Mouse (Mus musculus): ENCODE results near the gene Gm12394. TPM values are rescaled to one million over a fixed set of nuclear protein-coding genes. Genes with fewer than 3 reads are reported as not detected.
"Not testable (repeated sequence)": the region's sequence is repeated elsewhere in the genome, so short reads cannot be mapped to it uniquely, and the experiment has no call there.

The Gm12394 gene
- polyA plus RNA-seq, 2 experiments = 0.01 to 0.05 TPM

- Histone ChIP-seq H3K4me1 (replicated peaks; ENCODE audit: control insufficient read depth in 2 of 2, insufficient read depth in 2 of 2, low read length in 1 of 2) (peaks cover 49 to 63% of the 10 kb centered on the region in 2 experiments), H3K27ac (peak overlapping the region; percentile 92), H3K4me3 (ENCODE audit: insufficient read depth in 1 of 2, low read depth in 2 of 2, low read length in 2 of 2) (no peak overlapping the region), H3K9ac (replicated peaks) (peak overlapping the region; percentile 48), H3K4me2 (ENCODE audit: low read depth) (peak overlapping the region; percentile 45), H3K36me3 (replicated peaks; ENCODE audit: control insufficient read depth, insufficient read depth, low read depth) (no peaks in the 10 kb centered on the region), H3K27me3 (ENCODE audit: control insufficient read depth, insufficient read depth, low read length) (no peaks in the 10 kb centered on the region), H3K9me3 (ENCODE audit: control insufficient read depth, low read length) (no peaks in the 10 kb centered on the region)
- TF ChIP-seq EP300 (IDR thresholded peaks at IDR 0.05; ENCODE audit: low read depth) = no peak
- no peak for TF ChIP-seq CTCF (IDR thresholded peaks at IDR 0.05; ENCODE audit: low read depth)
- WGBS (ENCODE audit: insufficient replicate concordance) = 71% methylated on average over 5 of the region's 5 CpGs
- DNase-seq (ENCODE audit: low read depth in 3 of 3, low spot score in 3 of 3) = no peak
- no peak for ATAC-seq (ENCODE audit: insufficient read depth)
Observed at GRCm38 (mm10) chr4:42868193-42868592, 11.6 kb upstream of the Gm12394 start.

DNA sequence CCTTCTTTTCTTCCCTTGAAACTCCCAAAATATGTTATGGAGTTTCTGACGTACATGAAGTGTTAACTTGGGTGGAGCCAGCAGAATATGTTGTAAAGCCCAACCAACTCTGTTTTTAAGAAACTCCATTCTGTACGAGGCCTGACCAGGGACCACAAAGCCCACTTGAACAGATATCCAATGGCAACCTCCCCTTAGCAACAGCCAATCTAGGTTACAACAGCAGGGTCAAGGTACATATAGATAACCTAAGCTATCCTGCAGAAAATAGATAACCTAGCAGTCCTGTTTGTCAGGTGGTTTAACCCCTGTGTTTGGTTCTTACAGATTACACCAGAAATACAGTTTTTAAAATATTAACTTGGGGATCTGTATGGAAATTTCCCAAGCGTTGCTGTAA is 10.8 kb upstream of the Gm12394 start:
- DNase-seq (ENCODE audit: low read depth in 3 of 3, low spot score in 3 of 3) (peak; percentile 82 to 85 (median 82)), ATAC-seq (ENCODE audit: insufficient read depth) (peak; percentile 90)
- H3K36me3 ChIP-seq (replicated peaks; ENCODE audit: control insufficient read depth, insufficient read depth, low read depth) = no peaks in the 10 kb centered on the region
- peak overlapping the region; percentile 92 for H3K27ac ChIP-seq
- H3K27me3 ChIP-seq (ENCODE audit: control insufficient read depth, insufficient read depth, low read length) = no peaks in the 10 kb centered on the region
- H3K9me3 ChIP-seq (ENCODE audit: control insufficient read depth, low read length) = no peaks in the 10 kb centered on the region
- 15% methylated on average over 3 of the region's 3 CpGs for WGBS (ENCODE audit: insufficient replicate concordance)
- peak; percentile 100 for TF ChIP-seq EP300 (IDR thresholded peaks at IDR 0.05; ENCODE audit: low read depth)
- no peak for TF ChIP-seq CTCF (IDR thresholded peaks at IDR 0.05; ENCODE audit: low read depth)
- H3K9ac ChIP-seq (replicated peaks) = peak overlapping the region; percentile 48
- H3K4me3 ChIP-seq (ENCODE audit: insufficient read depth in 1 of 2, low read depth in 2 of 2, low read length in 2 of 2) = no peak overlapping the region
- peak overlapping the region; percentile 45 for H3K4me2 ChIP-seq (ENCODE audit: low read depth)
- peaks cover 51 to 68% of the 10 kb centered on the region in 2 experiments for H3K4me1 ChIP-seq (replicated peaks; ENCODE audit: control insufficient read depth in 2 of 2, insufficient read depth in 2 of 2, low read length in 1 of 2)

GRCm38 (mm10) chr4:42863487-42863886 is 6.9 kb upstream of the Gm12394 start:
- TF ChIP-seq EP300 (IDR thresholded peaks at IDR 0.05; ENCODE audit: low read depth) = peak; percentile 45; the same call in 1 of the 2 replicates
- Histone ChIP-seq H3K4me3 (ENCODE audit: insufficient read depth in 1 of 2, low read depth in 2 of 2, low read length in 2 of 2) (peak overlapping the region; percentile 34 to 50; a peak in 3 of 4 replicates), H3K9ac (replicated peaks) (peak overlapping the region; percentile 59), H3K4me1 (replicated peaks; ENCODE audit: control insufficient read depth in 2 of 2, insufficient read depth in 2 of 2, low read length in 1 of 2) (peaks cover 44 to 63% of the 10 kb centered on the region in 2 experiments), H3K27ac (peak overlapping the region; percentile 83), H3K4me2 (ENCODE audit: low read depth) (peak overlapping the region; percentile 59)
- not testable (repeated sequence) for H3K9me3 ChIP-seq (ENCODE audit: control insufficient read depth, low read length); DNase-seq (ENCODE audit: low read depth in 3 of 3, low spot score in 3 of 3); H3K36me3 ChIP-seq (replicated peaks; ENCODE audit: control insufficient read depth, insufficient read depth, low read depth); H3K27me3 ChIP-seq (ENCODE audit: control insufficient read depth, insufficient read depth, low read length)
- peak; percentile 72 for ATAC-seq (ENCODE audit: insufficient read depth)
- WGBS (ENCODE audit: insufficient replicate concordance) = 44% methylated on average over 5 of the region's 5 CpGs

DNA sequence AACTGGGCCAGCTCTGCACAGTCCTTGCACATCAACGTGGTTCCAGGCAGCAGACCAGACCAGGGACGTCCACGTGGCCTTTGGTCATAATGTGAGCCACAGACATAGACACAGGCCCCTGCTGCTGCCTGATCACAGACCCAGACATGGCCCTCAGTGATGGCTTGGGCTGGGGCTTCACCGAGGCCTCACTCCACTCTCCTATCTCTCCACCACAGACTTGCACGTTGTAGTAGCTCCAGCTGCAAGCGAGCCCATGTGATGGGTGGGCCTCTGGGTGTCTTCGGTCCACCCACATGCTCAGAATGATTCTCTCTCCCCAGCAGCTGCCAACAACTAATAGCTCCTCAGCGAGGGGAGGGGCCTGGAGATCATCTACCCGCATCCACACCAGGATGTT is 3.9 kb upstream of the Gm12394 start:
- H3K9me3 ChIP-seq (ENCODE audit: control insufficient read depth, low read length); H3K36me3 ChIP-seq (replicated peaks; ENCODE audit: control insufficient read depth, insufficient read depth, low read depth); H3K4me3 ChIP-seq (ENCODE audit: insufficient read depth in 1 of 2, low read depth in 2 of 2, low read length in 2 of 2); H3K27me3 ChIP-seq (ENCODE audit: control insufficient read depth, insufficient read depth, low read length): not testable (repeated sequence)
- DNase-seq (ENCODE audit: low read depth in 3 of 3, low spot score in 3 of 3) (peak; percentile 90 to 92 (median 91)), ATAC-seq (ENCODE audit: insufficient read depth) (peak; percentile 100)
- WGBS (ENCODE audit: insufficient replicate concordance) = 11% methylated on average over 9 of the region's 9 CpGs
- Histone ChIP-seq H3K27ac (peak overlapping the region; percentile 97), H3K9ac (replicated peaks) (peak overlapping the region; percentile 74), H3K4me2 (ENCODE audit: low read depth) (peak overlapping the region; percentile 60), H3K4me1 (replicated peaks; ENCODE audit: control insufficient read depth in 2 of 2, insufficient read depth in 2 of 2, low read length in 1 of 2) (peaks cover 18 to 37% of the 10 kb centered on the region in 2 experiments)
- peak; percentile 92 for TF ChIP-seq EP300 (IDR thresholded peaks at IDR 0.05; ENCODE audit: low read depth)

DNA sequence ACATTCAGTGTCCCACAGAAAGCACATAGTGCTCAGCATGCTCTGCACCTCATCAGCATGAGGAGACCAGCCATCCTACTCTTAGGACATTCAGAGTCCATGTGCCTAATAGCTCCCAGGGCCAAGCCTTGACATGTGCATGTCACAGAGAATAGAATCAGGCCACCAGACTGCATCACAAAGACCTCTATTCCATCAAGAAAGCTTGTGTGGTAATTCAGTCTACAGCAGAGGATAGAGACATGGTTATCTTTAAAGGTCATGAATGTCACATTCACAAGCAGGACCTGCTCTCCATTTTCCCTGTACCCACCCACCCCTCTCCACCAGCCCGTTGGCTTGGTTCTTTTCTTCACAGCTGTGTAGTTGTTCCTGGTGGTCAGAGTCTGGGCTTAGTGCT is 2.8 kb downstream of the Gm12394 start, which contains the start of gene Fam205a1:
Gene Fam205a1 (minus strand): TSS at position 101 of the 400 bp plus-strand sequence.
- H3K9ac ChIP-seq (replicated peaks); H3K27ac ChIP-seq; DNase-seq (ENCODE audit: low read depth in 3 of 3, low spot score in 3 of 3); ATAC-seq (ENCODE audit: insufficient read depth); H3K4me1 ChIP-seq (replicated peaks; ENCODE audit: control insufficient read depth in 2 of 2, insufficient read depth in 2 of 2, low read length in 1 of 2); H3K4me3 ChIP-seq (ENCODE audit: insufficient read depth in 1 of 2, low read depth in 2 of 2, low read length in 2 of 2); H3K36me3 ChIP-seq (replicated peaks; ENCODE audit: control insufficient read depth, insufficient read depth, low read depth); H3K27me3 ChIP-seq (ENCODE audit: control insufficient read depth, insufficient read depth, low read length); H3K9me3 ChIP-seq (ENCODE audit: control insufficient read depth, low read length); H3K4me2 ChIP-seq (ENCODE audit: low read depth): not testable (repeated sequence)
- WGBS (ENCODE audit: insufficient replicate concordance) = 86% methylated on average over 1 of the region's 1 CpGs

GRCm38 (mm10) chr4:42773893-42774292 is 82.7 kb downstream of the Gm12394 start, which contains the start of gene Ccl21a:
Gene Ccl21a (minus strand): TSS chr4:42773993.
- H3K9me3 ChIP-seq (ENCODE audit: control insufficient read depth, low read length); DNase-seq (ENCODE audit: low read depth in 3 of 3, low spot score in 3 of 3); H3K36me3 ChIP-seq (replicated peaks; ENCODE audit: control insufficient read depth, insufficient read depth, low read depth); H3K4me2 ChIP-seq (ENCODE audit: low read depth); H3K27ac ChIP-seq; H3K9ac ChIP-seq (replicated peaks); ATAC-seq (ENCODE audit: insufficient read depth); H3K27me3 ChIP-seq (ENCODE audit: control insufficient read depth, insufficient read depth, low read length); H3K4me1 ChIP-seq (replicated peaks; ENCODE audit: control insufficient read depth in 2 of 2, insufficient read depth in 2 of 2, low read length in 1 of 2); H3K4me3 ChIP-seq (ENCODE audit: insufficient read depth in 1 of 2, low read depth in 2 of 2, low read length in 2 of 2): not testable (repeated sequence)
- no CpG with 5 or more reads among the region's 5 CpGs for WGBS (ENCODE audit: insufficient replicate concordance)

DNA sequence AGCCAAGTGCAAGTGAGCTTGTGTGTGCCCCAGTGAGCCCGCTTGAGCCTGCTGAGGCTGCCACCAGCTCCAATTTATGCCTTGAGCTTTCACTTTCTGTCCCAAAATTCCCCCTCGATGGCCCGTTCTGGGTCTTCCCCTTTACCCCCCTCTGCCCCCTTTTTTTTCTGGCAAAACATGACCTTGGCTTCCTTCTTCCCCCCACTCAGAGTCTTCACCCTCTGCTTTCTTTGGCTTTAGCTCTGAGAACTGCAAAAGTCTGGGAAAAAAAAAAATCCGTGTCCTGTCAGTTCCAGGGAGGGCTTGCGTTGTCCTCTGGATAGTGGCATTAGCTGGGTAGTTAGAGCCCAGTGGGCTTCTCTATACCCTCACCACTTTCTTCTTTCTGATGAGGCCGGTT is 100.1 kb downstream of the Gm12394 start, which contains the start of gene Ccl19:
Gene Ccl19 (minus strand): TSS at position 101 of the 400 bp plus-strand sequence.
- not testable (repeated sequence) for H3K9ac ChIP-seq (replicated peaks); H3K4me3 ChIP-seq (ENCODE audit: insufficient read depth in 1 of 2, low read depth in 2 of 2, low read length in 2 of 2); H3K4me2 ChIP-seq (ENCODE audit: low read depth); H3K36me3 ChIP-seq (replicated peaks; ENCODE audit: control insufficient read depth, insufficient read depth, low read depth); ATAC-seq (ENCODE audit: insufficient read depth); H3K4me1 ChIP-seq (replicated peaks; ENCODE audit: control insufficient read depth in 2 of 2, insufficient read depth in 2 of 2, low read length in 1 of 2); H3K27me3 ChIP-seq (ENCODE audit: control insufficient read depth, insufficient read depth, low read length); H3K9me3 ChIP-seq (ENCODE audit: control insufficient read depth, low read length); DNase-seq (ENCODE audit: low read depth in 3 of 3, low spot score in 3 of 3); H3K27ac ChIP-seq
- WGBS (ENCODE audit: insufficient replicate concordance) = no CpG with 5 or more reads among the region's 6 CpGs

DNA sequence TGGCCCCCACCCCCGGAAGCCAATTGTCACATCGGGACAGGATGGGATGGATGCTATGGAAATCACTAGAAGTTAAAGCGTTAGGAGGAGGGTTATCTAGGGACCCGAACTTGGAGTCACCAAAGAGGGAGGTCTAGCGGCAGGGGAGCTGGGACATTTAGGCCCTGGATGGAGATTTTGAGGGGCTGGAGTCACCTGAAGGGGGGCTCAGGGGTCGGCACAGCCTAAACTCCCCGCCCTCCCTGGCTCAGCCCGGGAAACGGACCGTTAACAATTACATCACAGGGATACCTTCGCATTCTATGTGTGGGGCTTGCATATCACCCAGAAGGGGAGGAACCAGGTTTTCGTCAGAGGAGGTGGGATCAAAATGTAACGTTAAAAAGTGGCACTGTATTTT is 121.3 kb downstream of the Gm12394 start, which contains the start of gene 4930578G10Rik:
Gene 4930578G10Rik (plus strand): TSS at position 301 of the 400 bp plus-strand sequence.
- H3K27me3 ChIP-seq (ENCODE audit: control insufficient read depth, insufficient read depth, low read length); H3K4me1 ChIP-seq (replicated peaks; ENCODE audit: control insufficient read depth in 2 of 2, insufficient read depth in 2 of 2, low read length in 1 of 2); H3K4me2 ChIP-seq (ENCODE audit: low read depth); H3K9ac ChIP-seq (replicated peaks); H3K4me3 ChIP-seq (ENCODE audit: insufficient read depth in 1 of 2, low read depth in 2 of 2, low read length in 2 of 2); ATAC-seq (ENCODE audit: insufficient read depth); H3K36me3 ChIP-seq (replicated peaks; ENCODE audit: control insufficient read depth, insufficient read depth, low read depth); H3K9me3 ChIP-seq (ENCODE audit: control insufficient read depth, low read length); DNase-seq (ENCODE audit: low read depth in 3 of 3, low spot score in 3 of 3); H3K27ac ChIP-seq: not testable (repeated sequence)
- WGBS (ENCODE audit: insufficient replicate concordance) = no CpG with 5 or more reads among the region's 13 CpGs

Data from liver, embryonic 14.5 days (tissue).